8 mouse cellular contexts compared by ENCODE assay signal in genomic region chr4:62230769-62231168, GRCm38 (mm10). TPM values are rescaled to one million over a fixed set of nuclear protein-coding genes. Genes with fewer than 3 reads are reported as not detected.
A peak's percentile ranks its signal among the peaks of the same experiment; 100 is the strongest.
DNase-seq lines count a peak whose midpoint lies in the region; ATAC-seq and TF ChIP-seq lines count a peak whose summit lies in the region.

Zfp37 (minus strand) TSS chr4:62231047.

- H3K4me1 ChIP-seq in forebrain, embryonic 13.5 days: no peaks in the 10 kb centered on the region
- no peaks in the 10 kb centered on the region for H3K4me1 ChIP-seq in limb, embryonic 12.5 days (replicated peaks)

- H3K4me3 ChIP-seq in forebrain, embryonic 13.5 days: no peak within 1 kb of the TSS
- H3K4me3 ChIP-seq in limb, embryonic 12.5 days (replicated peaks): no peak within 1 kb of the TSS

- 77% methylated on average over 13 of the region's 13 CpGs for WGBS in forebrain, embryonic 13.5 days
- WGBS in limb, embryonic 12.5 days: 75% methylated on average over 13 of the region's 13 CpGs

- no peaks in the 10 kb centered on the region for H3K27me3 ChIP-seq in Patski
- H3K27me3 ChIP-seq in forebrain, embryonic 13.5 days: no peaks in the 10 kb centered on the region
- H3K27me3 ChIP-seq in limb, embryonic 12.5 days: no peaks in the 10 kb centered on the region

- CTCF ChIA-PET in Patski (lab: Charles Lee): no interaction called here

- no peak within 1 kb of the TSS for H3K4me2 ChIP-seq in forebrain, embryonic 13.5 days
- H3K4me2 ChIP-seq in limb, embryonic 12.5 days: no peak within 1 kb of the TSS

- no peaks in the 10 kb centered on the region for H3K36me3 ChIP-seq in forebrain, embryonic 13.5 days (ENCODE audit: poor library complexity, severe bottlenecking)
- no peaks in the 10 kb centered on the region for H3K36me3 ChIP-seq in limb, embryonic 12.5 days

- TF ChIP-seq CTCF in Patski (IDR thresholded peaks at IDR 0.05): peak; percentile 27

- no peaks in the 10 kb centered on the region for H3K9me3 ChIP-seq in forebrain, embryonic 13.5 days (replicated peaks)
- no peaks in the 10 kb centered on the region for H3K9me3 ChIP-seq in limb, embryonic 12.5 days

- H3K27ac ChIP-seq in forebrain, embryonic 13.5 days: no peak within 1 kb of the TSS
- no peak within 1 kb of the TSS for H3K27ac ChIP-seq in limb, embryonic 12.5 days

- H3K9ac ChIP-seq in forebrain, embryonic 13.5 days: no peak within 1 kb of the TSS
- no peak within 1 kb of the TSS for H3K9ac ChIP-seq in limb, embryonic 12.5 days (replicated peaks)

- no peak for DNase-seq in layer of hippocampus, adult 18-20 months (ENCODE audit: low spot score in 2 of 2)
- no peak for DNase-seq in layer of hippocampus, adult 9-11 months
- DNase-seq in Patski (ENCODE audit: low read depth, low spot score): no peak
- no peak for DNase-seq in ovary, postnatal 10 days (ENCODE audit: low spot score)
- DNase-seq in right cerebral cortex, adult 18-20 months: no peak
- no peak for DNase-seq in right cerebral cortex, postnatal 14 days

- ATAC-seq in Patski: no peak
- ATAC-seq in forebrain, embryonic 13.5 days: no peak
- no peak for ATAC-seq in limb, embryonic 12.5 days (ENCODE audit: insufficient number of reproducible peaks, insufficient read depth, low FRiP score, low TSS enrichment, low read depth)

- in situ Hi-C loops in Patski (cut with MboI; ENCODE audit: low pct_unique_long_range_greater_than_20kb): no loop called here

- POLR2A ChIA-PET in Patski (lab: Charles Lee): no interaction called here

RNA-seq across cellular contexts. Expression of gene Zfp37, which starts in this region (rescaled TPM):
- 10 to 100 TPM; 23.0 to 25.6 TPM for total RNA-seq in layer of hippocampus, adult 18-20 months (2021)
- polyA plus RNA-seq in Patski (2021): 8.0 TPM
- 19.8 and 20.5 TPM in 2 replicates for polyA plus RNA-seq in forebrain, embryonic 13.5 days (2015; fragmentation: Nextera tagmentation; extraction: Ambion mirVana)
- polyA plus RNA-seq in limb, embryonic 12.5 days (2016; fragmentation: Nextera tagmentation; extraction: Ambion mirVana): 15.5 and 21.8 TPM in 2 replicates
